7 mouse cellular contexts compared by ENCODE assay signal in the genomic region with DNA sequence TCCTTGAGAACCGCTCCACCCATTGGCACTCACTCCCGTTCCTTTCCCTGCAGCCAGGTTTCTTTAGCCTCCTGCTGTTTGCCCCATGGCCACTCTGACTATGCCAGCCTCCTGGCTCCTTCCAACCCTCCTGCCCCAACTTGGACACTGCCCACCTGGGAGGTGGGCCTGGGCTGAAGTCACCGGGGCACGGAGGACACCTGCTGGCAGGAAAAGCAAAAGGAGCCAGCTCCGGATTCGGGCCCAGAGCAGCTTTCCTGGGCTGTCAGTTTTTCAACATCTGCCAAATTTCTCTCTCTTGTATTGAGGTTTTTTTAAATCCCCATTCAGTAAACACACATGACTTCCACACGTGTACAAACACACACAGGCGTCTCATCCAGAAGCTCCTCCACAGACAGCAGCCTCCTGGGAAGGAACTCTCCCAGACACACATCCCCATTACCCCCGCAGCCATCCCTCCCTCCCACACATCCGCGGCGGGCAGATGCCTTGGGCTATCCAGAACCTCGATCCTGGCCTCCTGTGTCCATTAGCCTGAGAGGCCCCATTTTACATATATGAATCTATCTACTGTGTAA. TPM values are rescaled to one million over a fixed set of nuclear protein-coding genes. Genes with fewer than 3 reads are reported as not detected.
DNase-seq lines count a peak whose midpoint lies in the region; ATAC-seq and TF ChIP-seq lines count a peak whose summit lies in the region.

No protein-coding gene starts in this region.

- 7% methylated on average over 13 of the region's 13 CpGs for WGBS in forebrain, embryonic 13.5 days
- 6% methylated on average over 13 of the region's 13 CpGs for WGBS in hindbrain, embryonic 16.5 days
- WGBS in limb, embryonic 13.5 days: 6% methylated on average over 13 of the region's 13 CpGs
- WGBS in midbrain, postnatal 0 days: 10% methylated on average over 13 of the region's 13 CpGs

- peak; percentile 39 for TF ChIP-seq CTCF in C2C12 (IDR thresholded peaks at IDR 0.05; ENCODE audit: control insufficient read depth, insufficient read depth, insufficient read length)
- TF ChIP-seq CTCF in midbrain, postnatal 0 days (IDR thresholded peaks at IDR 0.05): peak; percentile 60

- H3K4me1 ChIP-seq in brown adipose tissue, adult 24 weeks (ENCODE audit: control insufficient read depth, insufficient read depth, insufficient read length, low read length): peaks cover 2% of the 10 kb centered on the region; the same call in 1 of the 2 replicates
- peaks cover 26% of the 10 kb centered on the region for H3K4me1 ChIP-seq in forebrain, embryonic 13.5 days
- peaks cover 25% of the 10 kb centered on the region for H3K4me1 ChIP-seq in hindbrain, embryonic 16.5 days (ENCODE audit: control insufficient read depth, insufficient read depth, low read depth, low read length)
- peaks cover 58% of the 10 kb centered on the region for H3K4me1 ChIP-seq in limb, embryonic 13.5 days
- peaks cover 7% of the 10 kb centered on the region; the same call in 1 of the 2 replicates for H3K4me1 ChIP-seq in midbrain, postnatal 0 days (ENCODE audit: insufficient read depth, low read length)

- H3K9ac ChIP-seq in forebrain, embryonic 13.5 days: no peak overlapping the region
- peak overlapping the region; percentile 44; the same call in 1 of the 2 replicates for H3K9ac ChIP-seq in hindbrain, embryonic 16.5 days (ENCODE audit: low read depth, low read length)
- H3K9ac ChIP-seq in limb, embryonic 13.5 days: peak overlapping the region; percentile 78
- no peak overlapping the region; the same call in 1 of the 2 replicates for H3K9ac ChIP-seq in midbrain, postnatal 0 days (replicated peaks; ENCODE audit: low read length, poor library complexity, severe bottlenecking)

- H3K36me3 ChIP-seq in C2C12 (ENCODE audit: control insufficient read depth, insufficient read depth): no peaks in the 10 kb centered on the region
- no peaks in the 10 kb centered on the region for H3K36me3 ChIP-seq in forebrain, embryonic 13.5 days (ENCODE audit: poor library complexity, severe bottlenecking)
- H3K36me3 ChIP-seq in hindbrain, embryonic 16.5 days (ENCODE audit: control insufficient read depth, insufficient read depth, low read length): no peaks in the 10 kb centered on the region
- peaks cover 28% of the 10 kb centered on the region for H3K36me3 ChIP-seq in limb, embryonic 13.5 days
- no peaks in the 10 kb centered on the region for H3K36me3 ChIP-seq in midbrain, postnatal 0 days (ENCODE audit: insufficient read depth, low read length)

- H3K27me3 ChIP-seq in C2C12 (ENCODE audit: control insufficient read depth, insufficient read depth, insufficient read length): no peaks in the 10 kb centered on the region
- H3K27me3 ChIP-seq in forebrain, embryonic 13.5 days: peaks cover 24% of the 10 kb centered on the region
- peaks cover 3% of the 10 kb centered on the region; the same call in 1 of the 2 replicates for H3K27me3 ChIP-seq in hindbrain, embryonic 16.5 days (replicated peaks; ENCODE audit: control insufficient read depth, insufficient read depth, low read length)
- H3K27me3 ChIP-seq in limb, embryonic 13.5 days: no peaks in the 10 kb centered on the region
- H3K27me3 ChIP-seq in midbrain, postnatal 0 days (ENCODE audit: insufficient read depth, low read length): peaks cover 16% of the 10 kb centered on the region; the same call in 1 of the 2 replicates

- H3K9me3 ChIP-seq in forebrain, embryonic 13.5 days (replicated peaks): no peaks in the 10 kb centered on the region
- H3K9me3 ChIP-seq in hindbrain, embryonic 16.5 days (ENCODE audit: control insufficient read depth, low read length): no peaks in the 10 kb centered on the region
- H3K9me3 ChIP-seq in limb, embryonic 13.5 days: no peaks in the 10 kb centered on the region
- no peaks in the 10 kb centered on the region for H3K9me3 ChIP-seq in midbrain, postnatal 0 days (ENCODE audit: low read length)

- peak overlapping the region; percentile 56 for H3ac ChIP-seq in C2C12 (ENCODE audit: control insufficient read depth, insufficient read length, low read depth)

- H3K27ac ChIP-seq in brown adipose tissue, adult 24 weeks (replicated peaks; ENCODE audit: low read depth, low read length): no peak overlapping the region
- no peak overlapping the region for H3K27ac ChIP-seq in forebrain, embryonic 13.5 days
- H3K27ac ChIP-seq in hindbrain, embryonic 16.5 days (ENCODE audit: low read depth, low read length): no peak overlapping the region
- H3K27ac ChIP-seq in limb, embryonic 13.5 days: no peak overlapping the region
- no peak overlapping the region for H3K27ac ChIP-seq in midbrain, postnatal 0 days (ENCODE audit: low read depth, low read length)

- peak overlapping the region; percentile 42 for H3K4me3 ChIP-seq in C2C12 (ENCODE audit: insufficient read depth, poor library complexity, severe bottlenecking)
- H3K4me3 ChIP-seq in brown adipose tissue, adult 24 weeks (ENCODE audit: insufficient read depth, low read depth, low read length): peak overlapping the region; percentile 86
- H3K4me3 ChIP-seq in forebrain, embryonic 13.5 days: peak overlapping the region; percentile 49
- H3K4me3 ChIP-seq in hindbrain, embryonic 16.5 days (ENCODE audit: low read length): peak overlapping the region; percentile 55
- peak overlapping the region; percentile 58 for H3K4me3 ChIP-seq in limb, embryonic 13.5 days
- H3K4me3 ChIP-seq in midbrain, postnatal 0 days (ENCODE audit: low read depth, low read length): no peak overlapping the region

- H3K4me2 ChIP-seq in forebrain, embryonic 13.5 days: peak overlapping the region; percentile 78
- peak overlapping the region; percentile 96 for H3K4me2 ChIP-seq in hindbrain, embryonic 16.5 days (ENCODE audit: low read length)
- peak overlapping the region; percentile 97 for H3K4me2 ChIP-seq in limb, embryonic 13.5 days (replicated peaks)
- peak overlapping the region; percentile 94 for H3K4me2 ChIP-seq in midbrain, postnatal 0 days (ENCODE audit: low read depth, low read length, poor library complexity, severe bottlenecking)

- no peak for DNase-seq in midbrain, postnatal 0 days (ENCODE audit: low spot score)

- ATAC-seq in forebrain, embryonic 13.5 days: no peak
- ATAC-seq in hindbrain, embryonic 16.5 days: no peak
- no peak for ATAC-seq in limb, embryonic 13.5 days (ENCODE audit: low FRiP score, low read depth)
- no peak for ATAC-seq in midbrain, postnatal 0 days (ENCODE audit: low FRiP score)
- ATAC-seq in activated CD4-positive, CD25-positive, alpha-beta regulatory T cell, adult 4 months: no peak

- H3K79me3 ChIP-seq in C2C12 (ENCODE audit: low read depth): peaks cover 4% of the 10 kb centered on the region

- peaks cover 34% of the 10 kb centered on the region for H3K79me2 ChIP-seq in C2C12 (ENCODE audit: control insufficient read depth, insufficient read depth)

TF ChIP-seq in C2C12, 6 proteins besides CTCF, POLR2A, EP300 and RAD21:
- no peak for TF ChIP-seq CEBPB (IDR thresholded peaks at IDR 0.05; ENCODE audit: low read depth)
- no peak for TF ChIP-seq USF1 (IDR thresholded peaks at IDR 0.05; ENCODE audit: low read depth)

RNA-seq across cellular contexts. Expression of a gene that starts 2.4 kb away (rescaled TPM):
- polyA plus RNA-seq in C2C12 (2012; fragmentation: generic; extraction: Trizol): 12.1 TPM
- polyA plus RNA-seq in brown adipose tissue, adult 24 weeks (2012; ENCODE audit: insufficient read depth, insufficient read length, missing spikeins): 3.7 and 3.9 TPM in 2 replicates
- 5.7 and 5.9 TPM in 2 replicates for polyA plus RNA-seq in forebrain, embryonic 13.5 days (2015; fragmentation: Nextera tagmentation; extraction: Ambion mirVana)
- polyA plus RNA-seq in hindbrain, embryonic 16.5 days (2015; fragmentation: Nextera tagmentation; extraction: Ambion mirVana): 5.1 and 7.6 TPM in 2 replicates
- polyA plus RNA-seq in limb, embryonic 13.5 days (2015; fragmentation: Nextera tagmentation; extraction: Ambion mirVana): 67.8 and 73.3 TPM in 2 replicates
- 3.3 and 3.6 TPM in 2 replicates for total RNA-seq in midbrain, postnatal 0 days (2014; rRNA removed)
- polyA plus RNA-seq in midbrain, postnatal 0 days (2015; fragmentation: Nextera tagmentation; extraction: Ambion mirVana): 3.7 and 4.4 TPM in 2 replicates
- polyA plus RNA-seq in activated CD4-positive, CD25-positive, alpha-beta regulatory T cell, adult 4 months (2017; shearing (Covaris generic)): 1 to 10 TPM; 1.2 TPM

RNA-seq across cellular contexts. Expression of a gene that starts 5.9 kb away (rescaled TPM):
- polyA plus RNA-seq in C2C12 (2012; fragmentation: generic; extraction: Trizol): 45.1 TPM
- 25.4 and 30.8 TPM in 2 replicates for polyA plus RNA-seq in brown adipose tissue, adult 24 weeks (2012; ENCODE audit: insufficient read depth, insufficient read length, missing spikeins)
- polyA plus RNA-seq in forebrain, embryonic 13.5 days (2015; fragmentation: Nextera tagmentation; extraction: Ambion mirVana): 91.3 and 104 TPM in 2 replicates
- 43.0 and 43.3 TPM in 2 replicates for polyA plus RNA-seq in hindbrain, embryonic 16.5 days (2015; fragmentation: Nextera tagmentation; extraction: Ambion mirVana)
- polyA plus RNA-seq in limb, embryonic 13.5 days (2015; fragmentation: Nextera tagmentation; extraction: Ambion mirVana): 81.3 and 86.7 TPM in 2 replicates
- total RNA-seq in midbrain, postnatal 0 days (2014; rRNA removed): 11.9 and 13.7 TPM in 2 replicates
- polyA plus RNA-seq in midbrain, postnatal 0 days (2015; fragmentation: Nextera tagmentation; extraction: Ambion mirVana): 29.7 and 30.0 TPM in 2 replicates
- polyA plus RNA-seq in activated CD4-positive, CD25-positive, alpha-beta regulatory T cell, adult 4 months (2017; shearing (Covaris generic)): 1 to 10 TPM; 3.3 to 7.1 TPM

Comparison
In these comparisons a context has a peak if more than half of its experiments do, and no peak if none do; other contexts are left out.
1. H3K9ac ChIP-seq: peak in hindbrain, embryonic 16.5 days (single experiment) and limb, embryonic 13.5 days (single experiment); none in forebrain, embryonic 13.5 days (single experiment) and midbrain, postnatal 0 days (single experiment).
2. Peak in every context shown above with its lines, with median percentiles within 50 percentile points of each other: H3K4me2 ChIP-seq.